Mouse (Mus musculus): Measurements from ENCODE around the gene Peli2. TPM values are rescaled to one million over a fixed set of nuclear protein-coding genes. Genes with fewer than 3 reads are reported as not detected.

Gene Peli2
- polyA plus RNA-seq, 2 experiments, result 9.1 to 14.5 TPM

DNA sequence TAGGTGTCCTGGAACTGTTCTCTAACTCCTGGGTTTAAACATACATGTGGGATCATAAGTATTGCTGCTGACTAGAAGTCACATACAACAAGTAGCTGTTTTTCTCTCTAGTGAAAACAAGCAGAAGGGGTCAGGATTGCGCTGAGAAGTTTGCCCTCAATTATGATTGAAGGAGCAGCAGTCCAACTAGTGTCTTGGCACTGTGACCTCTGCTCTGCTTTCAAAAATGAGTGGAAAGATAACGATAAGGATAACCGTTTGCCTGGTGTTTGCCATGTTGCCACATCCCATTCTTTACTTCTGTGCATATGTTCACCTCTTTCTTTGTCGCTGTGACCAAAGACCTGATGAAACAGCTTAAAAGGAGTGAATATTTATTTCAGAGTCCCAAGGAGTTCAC lies 167.0 kb downstream of the Peli2 start:
- no peak for ATAC-seq (ENCODE audit: low FRiP score, low read depth)
- no peak for TF ChIP-seq POLR2A (IDR thresholded peaks at IDR 0.05; ENCODE audit: borderline replicate concordance, extremely low read depth, insufficient read depth, insufficient read length)
- H3K27me3 ChIP-seq (ENCODE audit: control insufficient read depth, insufficient read depth, low read length), result no peaks in the 10 kb centered on the region
- H3K4me2 ChIP-seq (replicated peaks; ENCODE audit: low read depth, low read length, severe bottlenecking), result no peak overlapping the region
- H3K4me3 ChIP-seq (replicated peaks; ENCODE audit: low read length), result no peak overlapping the region
- DNase-seq (ENCODE audit: low spot score), result no peak
- 0 out of 2 replicates have a peak, but pooled peaks cover 5% of the 10 kb centered on the region for H3K4me1 ChIP-seq (ENCODE audit: control insufficient read depth, insufficient read depth, low read length)
- H3K9me3 ChIP-seq (ENCODE audit: control insufficient read depth, low read length), result no peaks in the 10 kb centered on the region
- WGBS, result 84% methylated on average over 4 of the region's 4 CpGs
- no peak overlapping the region for H3K9ac ChIP-seq (ENCODE audit: low read depth, low read length, severe bottlenecking)
- no peaks in the 10 kb centered on the region for H3K36me3 ChIP-seq (ENCODE audit: control insufficient read depth, insufficient read depth, low read length)
- no peak overlapping the region for H3K27ac ChIP-seq (replicated peaks; ENCODE audit: low read depth, low read length)

DNA sequence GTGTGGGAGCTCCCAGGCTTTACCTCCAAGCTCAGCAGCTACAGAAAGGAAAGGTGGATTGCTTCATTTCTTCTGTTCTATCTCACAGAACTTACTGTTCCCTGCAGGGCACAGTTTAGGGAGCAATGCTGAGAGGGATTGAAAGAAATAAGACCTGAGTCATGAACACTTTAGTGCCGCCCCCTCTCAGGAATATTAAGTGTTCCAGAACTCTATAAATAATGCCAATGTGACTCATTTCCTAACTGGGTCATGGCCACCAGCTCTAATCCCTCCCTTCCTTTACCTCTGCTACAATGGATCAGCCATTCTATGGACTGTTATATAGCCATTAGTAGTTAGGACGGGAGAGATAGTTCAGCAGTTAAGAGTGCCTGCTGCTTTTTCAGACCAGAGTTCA lies 168.0 kb downstream of the Peli2 start:
- ATAC-seq (ENCODE audit: low FRiP score, low read depth), result no peak

DNA sequence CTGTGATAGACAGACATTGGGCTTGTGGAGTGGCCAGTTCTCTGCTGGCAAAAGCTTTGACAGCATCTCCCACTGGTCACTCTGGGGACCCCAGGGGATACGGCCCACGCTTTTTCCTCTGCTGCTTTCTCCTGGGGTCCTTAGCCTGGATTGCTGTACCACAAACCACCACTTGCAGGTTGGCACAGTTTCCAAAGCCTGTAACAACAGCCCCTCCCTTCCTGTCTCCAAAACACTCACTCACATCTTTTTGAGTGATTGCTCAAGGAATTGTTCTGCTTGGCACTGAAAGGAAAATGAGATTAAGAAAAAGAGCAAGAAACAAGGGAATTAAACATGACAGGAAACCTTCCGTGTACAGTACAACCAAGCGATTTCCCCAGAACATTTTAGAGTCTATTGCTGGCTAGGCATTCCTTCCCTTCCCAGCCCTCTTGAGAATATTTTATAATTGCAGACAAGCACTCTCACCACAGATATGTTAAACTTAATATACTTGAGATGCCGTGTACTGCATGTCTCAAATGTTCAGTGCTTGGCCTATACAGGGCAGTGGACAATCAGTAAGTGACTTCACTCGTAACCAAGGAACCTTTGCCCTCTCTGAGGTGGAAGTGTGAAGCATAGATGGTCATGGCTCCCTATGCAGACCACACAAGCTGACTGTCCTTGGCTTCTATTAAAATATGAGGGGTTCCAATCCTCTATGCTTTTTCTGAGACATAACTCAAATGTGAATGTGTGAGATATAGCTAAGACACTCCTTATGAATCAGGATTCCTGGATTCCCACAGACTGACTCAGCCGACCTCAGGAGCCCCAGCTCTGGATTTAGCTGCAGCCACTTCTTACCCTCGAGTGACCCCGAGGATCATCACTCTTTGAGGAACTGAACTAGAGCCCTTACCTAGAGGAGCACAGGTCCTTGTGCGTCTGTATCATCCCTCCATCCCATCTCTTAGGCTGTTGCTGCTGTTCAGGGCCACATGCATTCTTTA lies 169.3 kb downstream of the Peli2 start:
- Histone ChIP-seq H3K4me1 (ENCODE audit: control insufficient read depth, insufficient read depth, low read length) (0 out of 2 replicates have a peak, but pooled peaks cover 5% of the 10 kb centered on the region), H3K9me3 (ENCODE audit: control insufficient read depth, low read length) (no peaks in the 10 kb centered on the region), H3K27ac (replicated peaks; ENCODE audit: low read depth, low read length) (no peak overlapping the region), H3K4me3 (replicated peaks; ENCODE audit: low read length) (no peak overlapping the region), H3K27me3 (ENCODE audit: control insufficient read depth, insufficient read depth, low read length) (no peaks in the 10 kb centered on the region), H3K36me3 (ENCODE audit: control insufficient read depth, insufficient read depth, low read length) (no peaks in the 10 kb centered on the region), H3K9ac (ENCODE audit: low read depth, low read length, severe bottlenecking) (no peak overlapping the region), H3K4me2 (replicated peaks; ENCODE audit: low read depth, low read length, severe bottlenecking) (no peak overlapping the region)
- TF ChIP-seq POLR2A (IDR thresholded peaks at IDR 0.05; ENCODE audit: borderline replicate concordance, extremely low read depth, insufficient read depth, insufficient read length), result no peak
- no peak for DNase-seq (ENCODE audit: low spot score)
- no peak for ATAC-seq (ENCODE audit: low FRiP score, low read depth)
- 76% methylated on average over 10 of the region's 10 CpGs for WGBS

More for the DNA sequence above, 168.0 kb downstream of the Peli2 start:
- H3K9ac ChIP-seq (ENCODE audit: low read depth, low read length, severe bottlenecking), result no peak overlapping the region
- DNase-seq (ENCODE audit: low spot score), result no peak
- H3K27ac ChIP-seq (replicated peaks; ENCODE audit: low read depth, low read length), result no peak overlapping the region
- H3K4me2 ChIP-seq (replicated peaks; ENCODE audit: low read depth, low read length, severe bottlenecking), result no peak overlapping the region
- H3K4me1 ChIP-seq (ENCODE audit: control insufficient read depth, insufficient read depth, low read length), result 0 out of 2 replicates have a peak, but pooled peaks cover 5% of the 10 kb centered on the region
- H3K36me3 ChIP-seq (ENCODE audit: control insufficient read depth, insufficient read depth, low read length), result no peaks in the 10 kb centered on the region
- no peaks in the 10 kb centered on the region for H3K27me3 ChIP-seq (ENCODE audit: control insufficient read depth, insufficient read depth, low read length)
- H3K4me3 ChIP-seq (replicated peaks; ENCODE audit: low read length), result no peak overlapping the region
- no peaks in the 10 kb centered on the region for H3K9me3 ChIP-seq (ENCODE audit: control insufficient read depth, low read length)
- no peak for TF ChIP-seq POLR2A (IDR thresholded peaks at IDR 0.05; ENCODE audit: borderline replicate concordance, extremely low read depth, insufficient read depth, insufficient read length)
- WGBS, result 44% methylated on average over 2 of the region's 2 CpGs

DNA sequence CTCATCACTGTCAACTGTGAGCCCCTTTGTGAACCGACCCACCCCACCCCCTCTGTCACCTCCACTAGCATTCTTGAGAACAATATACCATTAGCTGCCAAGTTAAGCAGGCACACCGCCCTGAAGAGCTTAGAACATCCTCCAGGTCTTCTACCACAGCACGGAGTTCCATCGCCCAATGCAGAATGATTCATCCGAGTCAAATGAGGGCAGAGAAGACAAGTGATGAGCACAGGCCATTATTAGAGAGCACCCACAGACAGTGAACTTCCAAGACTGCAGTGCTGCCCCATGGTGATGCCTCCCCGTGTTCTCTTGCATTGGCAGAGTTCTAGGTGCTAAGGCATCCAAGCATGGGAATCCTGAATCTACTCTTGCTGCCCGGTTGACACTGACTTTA lies 172.9 kb downstream of the Peli2 start:
- H3K27ac ChIP-seq (replicated peaks; ENCODE audit: low read depth, low read length), result no peak overlapping the region
- no peaks in the 10 kb centered on the region for H3K9me3 ChIP-seq (ENCODE audit: control insufficient read depth, low read length)
- no peak overlapping the region for H3K4me3 ChIP-seq (replicated peaks; ENCODE audit: low read length)
- H3K27me3 ChIP-seq (ENCODE audit: control insufficient read depth, insufficient read depth, low read length), result no peaks in the 10 kb centered on the region; the same call in 1 of the 2 replicates
- 88% methylated on average over 7 of the region's 7 CpGs for WGBS
- ATAC-seq (ENCODE audit: low FRiP score, low read depth) (no peak), DNase-seq (ENCODE audit: low spot score) (no peak)
- H3K36me3 ChIP-seq (ENCODE audit: control insufficient read depth, insufficient read depth, low read length), result no peaks in the 10 kb centered on the region
- TF ChIP-seq POLR2A (IDR thresholded peaks at IDR 0.05; ENCODE audit: borderline replicate concordance, extremely low read depth, insufficient read depth, insufficient read length), result no peak
- H3K4me2 ChIP-seq (replicated peaks; ENCODE audit: low read depth, low read length, severe bottlenecking), result no peak overlapping the region
- peaks cover 19% of the 10 kb centered on the region for H3K4me1 ChIP-seq (ENCODE audit: control insufficient read depth, insufficient read depth, low read length)
- no peak overlapping the region for H3K9ac ChIP-seq (ENCODE audit: low read depth, low read length, severe bottlenecking)

DNA sequence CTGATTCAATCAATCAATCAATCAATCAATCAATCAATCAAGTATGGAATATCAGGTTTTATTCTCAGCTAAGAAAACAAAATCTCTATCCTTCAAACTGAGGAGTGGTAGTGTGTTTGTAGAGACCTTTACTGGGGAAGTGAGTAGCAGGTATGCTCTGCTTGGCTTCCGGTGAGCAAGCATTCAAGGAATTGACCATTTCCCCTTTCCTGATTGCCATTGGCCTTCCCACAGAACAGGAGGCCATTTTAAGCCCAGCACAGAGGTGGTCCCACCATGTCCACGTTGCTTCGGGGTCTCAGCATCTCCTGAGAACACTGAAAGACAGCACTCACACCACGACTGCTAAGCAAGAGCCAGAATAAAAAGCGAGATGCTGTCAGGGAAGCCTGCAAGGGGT lies 174.8 kb downstream of the Peli2 start:
- Histone ChIP-seq H3K27me3 (ENCODE audit: control insufficient read depth, insufficient read depth, low read length) (no peaks in the 10 kb centered on the region; the same call in 1 of the 2 replicates), H3K27ac (replicated peaks; ENCODE audit: low read depth, low read length) (no peak overlapping the region; the same call in 1 of the 2 replicates), H3K36me3 (ENCODE audit: control insufficient read depth, insufficient read depth, low read length) (no peaks in the 10 kb centered on the region), H3K4me2 (replicated peaks; ENCODE audit: low read depth, low read length, severe bottlenecking) (0 out of 2 replicates have a peak overlapping the region, but pooled peaks have one; percentile 8), H3K9ac (ENCODE audit: low read depth, low read length, severe bottlenecking) (no peak overlapping the region), H3K9me3 (ENCODE audit: control insufficient read depth, low read length) (no peaks in the 10 kb centered on the region), H3K4me1 (ENCODE audit: control insufficient read depth, insufficient read depth, low read length) (peaks cover 16% of the 10 kb centered on the region), H3K4me3 (replicated peaks; ENCODE audit: low read length) (no peak overlapping the region)
- DNase-seq (ENCODE audit: low spot score) (no peak), ATAC-seq (ENCODE audit: low FRiP score, low read depth) (no peak)
- no peak for TF ChIP-seq POLR2A (IDR thresholded peaks at IDR 0.05; ENCODE audit: borderline replicate concordance, extremely low read depth, insufficient read depth, insufficient read length)
- 40% methylated on average over 5 of the region's 5 CpGs for WGBS

Measured in limb, embryonic 14.5 days (tissue).